Mouse (Mus musculus): ENCODE measurements around the gene Agtr1a. TPM values are rescaled to one million over a fixed set of nuclear protein-coding genes. Genes with fewer than 3 reads are reported as not detected.

The Agtr1a gene
- polyA plus RNA-seq, 1 experiment from 2014 or later = 15.0 TPM

Other genes with a start within 250 kb of the Agtr1a start
- gene Mboat1, start 200.0 kb upstream of the Agtr1a start, polyA plus RNA-seq (2015; fragmentation: Nextera tagmentation; extraction: Ambion mirVana) = 30.7 and 32.4 TPM in 2 replicates
- 312 and 338 TPM in 2 replicates for gene Uqcrfs1, start 208.9 kb downstream of the Agtr1a start, polyA plus RNA-seq (2015; fragmentation: Nextera tagmentation; extraction: Ambion mirVana)

All from kidney, embryonic 16.5 days (tissue).